Comparison of ENCODE assay signal across 16 mouse cellular contexts in genomic region chr2:68386313-68386863, GRCm38 (mm10).
DNase-seq lines count a peak whose midpoint lies in the region; ATAC-seq and TF ChIP-seq lines count a peak whose summit lies in the region.
"Had no signal": no experiment of that assay in that cellular context is flagged by ENCODE, and none has a peak within 500 bp of the region (broad histone marks: within the 10 kb centered on the region; RNA-seq: fewer than 3 reads in every experiment).

No protein-coding gene starts in this region.

- no peak overlapping the region for H3K9ac ChIP-seq in heart, embryonic 12.5 days
- no peak overlapping the region for H3K9ac ChIP-seq in kidney, postnatal 0 days (ENCODE audit: low read depth, low read length)
- H3K9ac ChIP-seq in kidney, embryonic 16.5 days (replicated peaks; ENCODE audit: low read length) = no peak overlapping the region
- no peak overlapping the region for H3K9ac ChIP-seq in intestine, embryonic 16.5 days (ENCODE audit: low read depth, low read length)
- no peak overlapping the region for H3K9ac ChIP-seq in stomach, embryonic 14.5 days (replicated peaks; ENCODE audit: low read depth, low read length)
- H3K9ac ChIP-seq: hindbrain, embryonic 15.5 days had no signal

- H3K4me1 ChIP-seq in heart, embryonic 12.5 days (replicated peaks) = peaks cover 44% of the 10 kb centered on the region
- H3K4me1 ChIP-seq in kidney, postnatal 0 days (replicated peaks; ENCODE audit: insufficient read depth, low read length) = peaks cover 13% of the 10 kb centered on the region; the same call in 1 of the 2 replicates
- H3K4me1 ChIP-seq in kidney, embryonic 16.5 days (ENCODE audit: insufficient read depth, low read length) = peaks cover 28% of the 10 kb centered on the region
- peaks cover 24% of the 10 kb centered on the region for H3K4me1 ChIP-seq in intestine, embryonic 16.5 days (ENCODE audit: control insufficient read depth, insufficient read depth, low read length)
- H3K4me1 ChIP-seq in stomach, embryonic 14.5 days (ENCODE audit: control insufficient read depth, insufficient read depth, low read length) = peaks cover 10% of the 10 kb centered on the region; the same call in 1 of the 2 replicates
- H3K4me1 ChIP-seq: hindbrain, embryonic 15.5 days had no signal

- TF ChIP-seq CTCF in kidney, postnatal 0 days (IDR thresholded peaks at IDR 0.05; ENCODE audit: low read depth) = no peak

- no peaks in the 10 kb centered on the region for H3K9me3 ChIP-seq in heart, embryonic 12.5 days (replicated peaks)
- H3K9me3 ChIP-seq in kidney, postnatal 0 days (replicated peaks; ENCODE audit: low read length) = no peaks in the 10 kb centered on the region
- H3K9me3 ChIP-seq in kidney, embryonic 16.5 days (ENCODE audit: low read length) = no peaks in the 10 kb centered on the region
- no peaks in the 10 kb centered on the region for H3K9me3 ChIP-seq in intestine, embryonic 16.5 days (ENCODE audit: control insufficient read depth, low read length)
- H3K9me3 ChIP-seq in stomach, embryonic 14.5 days (ENCODE audit: control insufficient read depth, low read depth, low read length) = no peaks in the 10 kb centered on the region
- H3K9me3 ChIP-seq: hindbrain, embryonic 15.5 days had no signal

- no peak overlapping the region for H3K4me3 ChIP-seq in heart, embryonic 12.5 days
- no peak overlapping the region for H3K4me3 ChIP-seq in kidney, postnatal 0 days (replicated peaks; ENCODE audit: low read depth, low read length)
- H3K4me3 ChIP-seq in kidney, embryonic 16.5 days (ENCODE audit: low read length) = no peak overlapping the region
- no peak overlapping the region for H3K4me3 ChIP-seq in intestine, embryonic 16.5 days (ENCODE audit: low read length)
- H3K4me3 ChIP-seq in stomach, embryonic 14.5 days (ENCODE audit: low read depth, low read length) = no peak overlapping the region
- H3K4me3 ChIP-seq: heart, adult 2 months; hindbrain, embryonic 15.5 days; layer of hippocampus, adult 2 months had no signal

- peaks cover 44% of the 10 kb centered on the region for H3K36me3 ChIP-seq in heart, embryonic 12.5 days
- no peaks in the 10 kb centered on the region for H3K36me3 ChIP-seq in kidney, postnatal 0 days (ENCODE audit: insufficient read depth, low read length)
- no peaks in the 10 kb centered on the region for H3K36me3 ChIP-seq in kidney, embryonic 16.5 days (ENCODE audit: insufficient read depth, low read length)
- H3K36me3 ChIP-seq in intestine, embryonic 16.5 days (ENCODE audit: control insufficient read depth, insufficient read depth, low read length) = no peaks in the 10 kb centered on the region; the same call in 1 of the 2 replicates
- no peaks in the 10 kb centered on the region; the same call in 1 of the 2 replicates for H3K36me3 ChIP-seq in stomach, embryonic 14.5 days (ENCODE audit: control insufficient read depth, insufficient read depth, low read length)
- H3K36me3 ChIP-seq: hindbrain, embryonic 15.5 days had no signal

- no peaks in the 10 kb centered on the region for H3K27me3 ChIP-seq in heart, embryonic 12.5 days (replicated peaks)
- H3K27me3 ChIP-seq in kidney, postnatal 0 days (ENCODE audit: insufficient read depth, low read length) = no peaks in the 10 kb centered on the region
- no peaks in the 10 kb centered on the region for H3K27me3 ChIP-seq in kidney, embryonic 16.5 days (ENCODE audit: insufficient read depth, low read length)
- no peaks in the 10 kb centered on the region for H3K27me3 ChIP-seq in intestine, embryonic 16.5 days (replicated peaks; ENCODE audit: control insufficient read depth, insufficient read depth, low read length)
- no peaks in the 10 kb centered on the region for H3K27me3 ChIP-seq in stomach, embryonic 14.5 days (ENCODE audit: control insufficient read depth, insufficient read depth, low read length)
- H3K27me3 ChIP-seq: hindbrain, embryonic 15.5 days had no signal

- WGBS in heart, embryonic 12.5 days = 82% methylated on average over 10 of the region's 10 CpGs
- 62% methylated on average over 10 of the region's 10 CpGs for WGBS in kidney, postnatal 0 days
- 58% methylated on average over 10 of the region's 10 CpGs for WGBS in kidney, embryonic 16.5 days
- 73% methylated on average over 10 of the region's 10 CpGs for WGBS in intestine, embryonic 16.5 days
- 70% methylated on average over 10 of the region's 10 CpGs for WGBS in stomach, embryonic 14.5 days

- no peak for DNase-seq in heart, postnatal 4 days
- no peak for DNase-seq in kidney, postnatal 0 days (ENCODE audit: low spot score)
- no peak for DNase-seq in testis, postnatal 10 days (ENCODE audit: low spot score)
- DNase-seq: cerebellum, adult 8-10 months; gastrocnemius, postnatal 10 days; heart, adult 2 months; kidney, adult 9 months; left cerebral cortex, postnatal 4 days; lung, adult 18-20 months had no signal

- no peak for ATAC-seq in heart, embryonic 12.5 days (ENCODE audit: insufficient number of reproducible peaks, low FRiP score)
- no peak for ATAC-seq in kidney, postnatal 0 days (replicated peaks; ENCODE audit: low FRiP score, low read depth)
- no peak for ATAC-seq in kidney, embryonic 16.5 days (ENCODE audit: low FRiP score, low TSS enrichment)
- no peak for ATAC-seq in intestine, embryonic 16.5 days
- ATAC-seq in stomach, embryonic 14.5 days (ENCODE audit: insufficient number of reproducible peaks, insufficient read depth, low FRiP score, low read depth) = no peak
- ATAC-seq: activated CD4-positive, CD25-positive, alpha-beta regulatory T cell, adult 4 months had no signal

- no peak overlapping the region for H3K4me2 ChIP-seq in heart, embryonic 12.5 days
- H3K4me2 ChIP-seq in kidney, postnatal 0 days (ENCODE audit: low read length) = no peak overlapping the region
- H3K4me2 ChIP-seq in kidney, embryonic 16.5 days (replicated peaks; ENCODE audit: low read depth, low read length) = no peak overlapping the region
- no peak overlapping the region for H3K4me2 ChIP-seq in intestine, embryonic 16.5 days (ENCODE audit: low read depth, low read length)
- no peak overlapping the region for H3K4me2 ChIP-seq in stomach, embryonic 14.5 days (replicated peaks; ENCODE audit: low read depth, low read length)
- H3K4me2 ChIP-seq: hindbrain, embryonic 15.5 days had no signal

- peak overlapping the region; percentile 55; the same call in 1 of the 2 replicates for H3K27ac ChIP-seq in heart, embryonic 12.5 days (ENCODE audit: poor library complexity, severe bottlenecking)
- H3K27ac ChIP-seq in kidney, postnatal 0 days = peak overlapping the region; percentile 19; the same call in 1 of the 2 replicates
- no peak overlapping the region for H3K27ac ChIP-seq in kidney, embryonic 16.5 days (ENCODE audit: low read length)
- peak overlapping the region; percentile 69; the same call in 1 of the 2 replicates for H3K27ac ChIP-seq in intestine, embryonic 16.5 days (ENCODE audit: low read length)
- peak overlapping the region; percentile 48; the same call in 1 of the 2 replicates for H3K27ac ChIP-seq in stomach, embryonic 14.5 days (ENCODE audit: low read length)
- H3K27ac ChIP-seq: heart, adult 2 months; hindbrain, embryonic 15.5 days; layer of hippocampus, adult 2 months had no signal
